Comparison of ENCODE assay signal across 21 mouse cellular contexts in genomic region chr16:64885547-64885946, GRCm38 (mm10).
"Had no signal": no experiment of that assay in that cellular context is flagged by ENCODE, and none has a peak within 500 bp of the region (broad histone marks: within the 10 kb centered on the region; RNA-seq: fewer than 3 reads in every experiment).

No protein-coding gene starts in this region.

- DNase-seq: kidney, postnatal 25 days; layer of hippocampus, adult 9-11 months; liver; lung, adult 2 months; lung, postnatal 14 days; lung, postnatal 4 days; midbrain, embryonic 14.5 days; right cerebral cortex, adult 18-20 months; right cerebral cortex, postnatal 14 days; spleen, adult 18-20 months; thymus, postnatal 25 days had no signal

- H3K9me3 ChIP-seq: limb, embryonic 10.5 days; liver, embryonic 15.5 days; neural tube, embryonic 12.5 days; neural tube, embryonic 15.5 days; stomach, embryonic 15.5 days had no signal

- H3K36me3 ChIP-seq: limb, embryonic 10.5 days; limb, embryonic 13.5 days; liver, embryonic 12.5 days; liver, embryonic 15.5 days; neural tube, embryonic 12.5 days; neural tube, embryonic 15.5 days; stomach, embryonic 15.5 days had no signal

- H3K9ac ChIP-seq: limb, embryonic 13.5 days; liver, embryonic 12.5 days; liver, embryonic 15.5 days; neural tube, embryonic 12.5 days; neural tube, embryonic 15.5 days; stomach, embryonic 15.5 days had no signal

- H3K4me1 ChIP-seq: liver, embryonic 12.5 days; liver, embryonic 15.5 days; neural tube, embryonic 15.5 days had no signal

- H3K4me2 ChIP-seq: limb, embryonic 13.5 days; liver, embryonic 12.5 days; liver, embryonic 15.5 days; midbrain, embryonic 11.5 days; neural tube, embryonic 12.5 days; neural tube, embryonic 15.5 days; stomach, embryonic 15.5 days had no signal

- H3K27ac ChIP-seq: kidney, postnatal 0 days; layer of hippocampus, adult 2 months; limb, embryonic 10.5 days; limb, embryonic 13.5 days; liver, embryonic 12.5 days; liver, embryonic 15.5 days; neural tube, embryonic 12.5 days; neural tube, embryonic 15.5 days; stomach, embryonic 15.5 days had no signal

- H3K4me3 ChIP-seq: layer of hippocampus, adult 2 months; limb, embryonic 10.5 days; limb, embryonic 13.5 days; liver, embryonic 12.5 days; liver, embryonic 15.5 days; neural tube, embryonic 12.5 days; neural tube, embryonic 15.5 days; stomach, embryonic 15.5 days had no signal

- ATAC-seq: liver, embryonic 12.5 days had no signal

- H3K27me3 ChIP-seq: limb, embryonic 13.5 days; liver, embryonic 12.5 days; liver, embryonic 15.5 days; neural tube, embryonic 12.5 days; neural tube, embryonic 15.5 days; stomach, embryonic 15.5 days had no signal
